Mouse (Mus musculus) liver (tissue): ENCODE measurements around the gene Bricd5.

Source experiments
- DNase-seq: peaks from one replicate; pipeline ENCODE4 v3.0.0-alpha.2; 2020; ENCODE audit warnings: mixed read lengths

Bricd5 gene

DNA sequence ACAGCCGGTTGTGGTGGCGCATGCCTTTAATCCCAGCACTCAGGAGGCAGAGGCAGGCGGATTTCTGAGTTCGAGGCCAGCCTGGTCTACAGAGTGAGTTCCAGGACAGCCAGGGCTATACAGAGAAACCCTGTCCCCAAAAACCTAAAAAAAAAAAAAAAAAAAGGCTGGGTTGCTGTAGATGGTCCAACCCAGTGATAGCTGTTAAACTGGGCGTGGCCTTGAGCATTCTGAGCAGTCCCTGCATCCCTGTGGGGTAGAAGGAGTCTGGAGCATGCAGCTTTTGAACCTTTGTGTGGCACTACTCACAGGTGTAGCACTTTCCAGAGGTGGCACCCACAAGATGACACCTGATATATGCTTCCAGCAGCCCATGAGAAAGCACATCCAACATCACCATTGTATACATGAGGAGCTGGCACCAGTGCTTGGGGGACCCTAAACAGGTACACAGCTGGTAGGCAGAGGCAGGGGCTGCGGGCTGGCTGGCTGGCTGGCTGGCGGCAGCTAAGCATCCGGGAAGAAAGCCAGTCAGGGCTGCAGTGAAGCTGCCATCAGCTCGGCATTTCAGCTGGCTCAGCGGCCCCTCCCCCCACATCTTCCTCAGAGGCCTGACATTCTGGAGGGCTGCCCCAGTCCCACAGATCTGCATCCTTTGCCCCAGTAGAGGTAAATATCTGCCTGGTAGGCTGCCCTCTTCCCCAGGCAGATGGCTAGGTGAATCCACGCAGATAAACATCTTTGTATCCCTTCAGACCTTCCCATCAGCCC lies 11.6 kb downstream of the Bricd5 start:
- no peak for DNase-seq

DNA sequence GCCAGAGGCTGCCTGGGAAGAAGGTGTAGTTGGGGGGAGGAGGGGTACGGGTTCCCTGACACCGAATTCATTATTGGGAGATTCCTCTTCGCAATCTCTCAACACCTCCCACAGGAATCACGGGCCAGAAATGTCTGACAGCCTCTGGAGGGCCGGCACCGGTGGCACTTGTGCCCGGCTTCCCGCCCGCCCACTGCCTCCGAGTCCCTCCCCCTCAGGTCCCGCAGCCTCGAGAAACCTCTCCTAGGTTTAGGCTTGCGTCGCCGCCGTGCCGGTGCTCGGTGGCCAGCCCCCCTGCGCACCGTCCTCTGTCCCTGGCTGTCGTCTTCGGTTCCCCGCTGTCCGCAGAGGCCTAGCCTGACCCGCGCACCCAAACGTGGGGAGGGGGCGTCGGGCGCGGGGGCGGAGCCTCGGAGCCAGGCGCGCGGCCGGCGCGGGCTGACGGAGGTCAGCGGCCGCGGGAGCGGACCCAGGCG lies 14.5 kb downstream of the Bricd5 start, which contains the start of gene Caskin1:
TSS of gene Caskin1 (plus strand) at position 416 of the 476 bp plus-strand sequence.
- no peak for DNase-seq

DNA sequence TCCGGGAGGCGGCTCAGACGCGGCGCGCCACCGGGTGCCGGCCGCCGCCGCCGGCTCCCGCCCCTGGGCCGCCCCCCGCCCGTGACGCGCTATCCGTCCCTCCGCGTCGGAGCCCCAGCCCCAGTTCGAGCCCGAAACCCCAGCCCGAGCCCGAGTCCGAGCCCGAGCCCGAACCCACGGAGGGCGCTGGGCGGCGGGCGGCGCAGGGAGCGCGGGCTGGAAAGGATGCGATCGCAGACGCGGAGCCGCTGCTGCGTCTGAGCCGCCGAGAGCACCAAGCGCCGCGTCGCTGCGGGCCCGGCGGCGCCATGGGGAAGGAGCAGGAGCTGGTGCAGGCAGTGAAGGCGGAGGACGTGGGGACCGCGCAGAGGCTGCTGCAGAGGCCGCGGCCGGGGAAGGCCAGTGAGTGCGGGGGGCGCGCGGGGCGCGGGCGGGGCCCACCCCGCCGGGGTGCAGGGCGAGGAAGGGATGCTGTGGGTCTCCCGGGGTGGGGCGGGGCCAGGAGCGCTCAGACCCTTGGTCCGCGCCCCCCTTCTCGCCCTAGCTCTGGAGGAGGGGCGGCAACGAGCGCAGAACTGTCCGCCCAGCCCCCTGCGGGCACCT lies 15.1 kb downstream of the Bricd5 start:
- DNase-seq: no peak

DNA sequence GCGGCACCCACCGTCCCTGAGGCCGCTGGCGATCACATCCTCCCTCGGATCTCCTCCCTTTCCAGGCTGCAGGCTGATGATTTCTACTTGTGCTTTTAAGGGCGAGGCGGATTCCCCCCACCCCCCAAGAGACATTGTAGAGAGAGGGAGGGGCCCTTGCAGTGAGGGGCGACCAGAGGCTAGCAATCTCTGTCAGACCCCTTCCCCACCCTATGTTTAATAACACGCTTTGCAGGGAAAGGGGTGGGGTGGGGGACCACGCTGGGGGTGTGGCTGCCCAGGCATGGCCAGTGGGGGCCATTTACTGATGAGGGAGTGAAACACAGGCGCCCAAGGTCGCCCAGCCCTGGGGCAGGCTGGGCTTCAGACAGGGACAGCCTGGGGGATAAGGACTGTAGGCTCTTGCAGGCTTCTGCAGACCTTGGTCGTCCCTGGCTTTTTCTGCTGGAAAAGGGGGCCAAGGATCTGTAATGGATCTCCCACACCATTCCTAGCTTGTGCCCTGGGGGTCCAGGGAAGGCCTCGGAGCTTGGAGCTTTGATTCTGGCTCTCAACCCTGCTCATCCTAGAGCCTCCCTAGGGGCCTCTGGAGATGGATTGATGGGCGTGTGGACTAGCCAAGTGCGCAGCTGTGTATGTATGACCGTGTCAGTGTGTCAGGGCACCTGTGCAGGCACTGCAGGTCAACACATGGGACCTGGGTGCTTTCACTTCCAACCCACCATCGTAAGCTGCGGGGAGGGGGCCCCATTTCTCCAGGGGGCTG lies 15.8 kb downstream of the Bricd5 start:
- DNase-seq: no peak

DNA sequence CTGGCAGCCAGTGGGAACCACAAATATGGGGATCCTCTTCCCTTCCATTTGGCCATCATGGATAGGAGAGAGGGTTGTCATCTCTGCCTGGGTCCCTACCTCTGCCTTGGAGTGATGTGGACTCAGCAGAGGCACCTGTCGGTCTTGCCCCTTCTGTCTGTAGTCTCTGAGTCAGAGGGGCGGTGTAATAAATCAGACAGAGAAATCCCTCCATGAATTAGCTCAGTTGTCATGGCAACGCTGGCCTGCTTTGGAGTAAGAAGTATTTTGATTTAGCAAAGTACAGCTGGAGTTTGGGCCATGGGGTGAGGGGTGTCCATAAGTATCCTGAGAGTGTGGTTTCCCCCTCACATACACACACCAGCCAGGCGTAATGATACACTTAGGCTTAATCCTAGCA lies 16.7 kb downstream of the Bricd5 start:
- no peak for DNase-seq

DNA sequence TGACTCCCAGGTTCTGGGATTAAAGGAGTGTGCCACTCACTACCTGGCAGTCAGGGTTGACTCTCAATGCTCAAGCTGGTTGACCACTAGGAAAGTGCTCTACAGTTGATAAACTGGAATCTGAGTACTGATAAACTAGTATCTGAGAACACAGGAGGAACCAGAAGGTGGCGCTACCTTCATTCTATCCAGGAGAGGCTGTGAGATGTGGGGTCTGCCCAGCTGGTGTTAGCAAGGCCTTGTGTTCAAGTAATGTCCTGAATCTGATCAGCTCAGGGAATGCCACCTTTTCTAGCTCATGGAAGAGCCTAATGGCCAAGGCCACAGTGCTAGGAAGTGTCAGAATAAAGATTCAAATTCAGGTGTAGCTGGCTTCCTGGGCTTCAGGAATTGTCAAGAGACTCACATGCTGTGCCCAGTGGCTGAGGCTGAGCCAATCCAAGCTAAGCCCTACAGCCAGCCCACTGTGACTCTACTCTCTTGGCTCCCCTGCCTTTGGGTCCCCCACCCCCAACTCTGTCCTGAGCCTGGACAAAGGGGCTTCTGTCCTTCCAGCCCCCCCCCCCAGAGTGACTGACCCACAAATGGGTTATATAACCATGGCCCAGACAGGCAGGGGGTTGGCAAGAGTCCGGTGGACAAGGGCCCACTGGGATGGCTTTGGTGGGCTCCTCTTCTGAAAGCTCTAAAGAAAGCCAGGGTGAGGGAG lies 21.1 kb downstream of the Bricd5 start:
- DNase-seq: peak; percentile 60

DNA sequence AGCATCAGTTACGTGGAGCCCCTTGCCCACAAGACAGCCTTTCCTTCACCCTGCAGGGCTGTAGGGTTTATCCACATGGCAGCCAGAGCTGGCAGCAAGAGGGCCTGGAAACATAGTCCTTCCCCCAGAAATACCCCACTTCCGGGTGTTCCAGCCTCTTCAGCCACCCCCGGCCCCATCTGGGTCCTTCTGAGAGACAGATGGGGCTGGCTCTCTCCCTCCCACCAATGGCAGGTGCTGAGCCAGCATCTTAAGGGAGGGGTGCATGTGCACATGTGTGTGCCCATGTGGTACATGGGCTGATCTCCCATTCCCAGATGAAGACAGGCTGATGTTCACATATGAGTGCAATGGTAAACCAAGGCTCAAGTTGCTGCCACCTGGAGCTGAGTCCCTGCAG lies 21.8 kb downstream of the Bricd5 start:
- DNase-seq: no peak

DNA sequence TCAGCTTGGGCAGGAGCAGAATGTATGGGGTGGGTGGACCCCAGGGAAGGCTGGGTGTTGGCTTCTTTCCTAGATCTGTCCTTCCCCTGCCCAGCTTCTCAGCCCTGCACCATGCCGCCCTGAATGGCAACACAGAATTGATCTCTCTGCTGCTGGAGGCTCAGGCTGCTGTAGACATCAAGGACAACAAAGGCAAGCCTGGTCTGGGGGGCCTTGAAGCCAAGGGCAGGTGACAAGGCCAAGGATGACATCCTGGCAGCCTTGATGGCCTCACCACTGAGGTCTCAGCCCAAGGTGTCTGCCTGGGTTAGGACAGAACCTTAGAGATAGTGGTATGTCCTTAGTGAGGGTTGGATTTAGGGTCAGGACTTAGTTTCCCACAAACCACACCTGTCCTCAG lies 22.3 kb downstream of the Bricd5 start:
- no peak for DNase-seq

DNA sequence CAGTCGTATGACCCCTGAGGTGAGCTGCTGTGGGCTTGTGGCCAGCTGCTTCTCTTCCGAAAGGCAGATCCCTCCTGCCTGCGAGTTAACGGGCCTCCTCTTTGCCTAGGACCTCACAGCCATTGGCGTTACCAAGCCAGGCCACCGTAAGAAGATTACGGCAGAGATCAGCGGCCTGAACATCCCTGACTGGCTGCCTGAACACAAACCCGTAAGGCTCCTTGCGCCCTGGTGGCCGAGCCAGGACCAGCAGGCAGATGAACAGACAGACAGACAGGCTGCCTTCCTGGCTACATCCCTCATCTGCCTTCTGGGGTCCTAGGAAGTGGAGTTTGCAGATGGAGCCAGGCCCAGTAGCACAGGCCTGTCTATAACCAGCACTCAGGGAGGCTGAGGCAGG lies 28.5 kb downstream of the Bricd5 start:
- DNase-seq: no peak

DNA sequence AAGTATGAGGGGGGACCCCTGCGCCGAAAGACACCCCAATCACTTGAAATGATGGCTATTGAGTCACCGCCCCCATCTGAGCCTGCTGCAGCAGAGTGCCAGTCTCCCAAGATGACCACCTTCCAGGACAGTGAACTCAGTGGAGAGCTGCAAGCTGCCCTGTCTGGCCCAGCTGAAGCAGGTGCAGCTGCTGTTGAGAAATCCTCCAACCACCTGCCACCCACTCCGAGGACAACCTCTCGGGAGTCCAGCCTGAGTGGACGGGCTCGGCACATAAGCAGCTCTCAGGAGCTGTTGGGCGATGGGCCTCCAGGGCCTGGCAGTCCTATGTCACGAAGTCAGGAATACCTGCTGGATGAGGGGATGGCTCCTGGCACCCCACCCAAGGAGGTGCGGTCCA lies 30.4 kb downstream of the Bricd5 start:
- DNase-seq: no peak

DNA sequence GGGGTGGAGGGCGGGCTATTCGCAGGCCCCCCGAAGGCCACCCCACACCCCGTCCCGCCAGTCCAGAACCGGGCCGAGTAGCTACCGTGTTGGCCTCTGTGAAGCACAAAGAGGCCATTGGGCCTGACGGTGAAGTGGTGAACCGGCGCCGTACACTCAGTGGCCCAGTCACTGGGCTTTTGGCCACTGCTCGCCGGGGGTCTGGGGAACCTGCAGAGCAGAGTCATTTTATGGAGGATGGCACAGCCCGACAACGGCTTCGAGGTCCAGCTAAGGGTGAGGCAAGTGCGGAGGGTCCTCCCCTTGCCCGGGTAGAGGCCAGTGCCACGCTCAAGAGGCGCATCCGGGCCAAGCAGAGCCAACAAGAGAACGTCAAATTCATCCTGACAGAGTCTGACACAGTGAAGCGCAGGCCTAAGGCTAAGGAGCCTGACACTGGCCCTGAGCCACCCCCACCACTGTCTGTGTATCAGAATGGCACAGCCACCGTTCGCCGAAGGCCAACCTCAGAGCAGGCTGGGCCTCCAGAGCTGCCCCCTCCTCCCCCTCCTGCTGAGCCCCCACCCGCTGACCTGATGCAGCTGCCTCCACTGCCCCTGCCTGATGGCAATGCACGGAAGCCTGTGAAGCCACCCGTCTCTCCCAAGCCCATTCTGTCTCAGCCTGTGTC lies 31.7 kb downstream of the Bricd5 start:
- DNase-seq: no peak

DNA sequence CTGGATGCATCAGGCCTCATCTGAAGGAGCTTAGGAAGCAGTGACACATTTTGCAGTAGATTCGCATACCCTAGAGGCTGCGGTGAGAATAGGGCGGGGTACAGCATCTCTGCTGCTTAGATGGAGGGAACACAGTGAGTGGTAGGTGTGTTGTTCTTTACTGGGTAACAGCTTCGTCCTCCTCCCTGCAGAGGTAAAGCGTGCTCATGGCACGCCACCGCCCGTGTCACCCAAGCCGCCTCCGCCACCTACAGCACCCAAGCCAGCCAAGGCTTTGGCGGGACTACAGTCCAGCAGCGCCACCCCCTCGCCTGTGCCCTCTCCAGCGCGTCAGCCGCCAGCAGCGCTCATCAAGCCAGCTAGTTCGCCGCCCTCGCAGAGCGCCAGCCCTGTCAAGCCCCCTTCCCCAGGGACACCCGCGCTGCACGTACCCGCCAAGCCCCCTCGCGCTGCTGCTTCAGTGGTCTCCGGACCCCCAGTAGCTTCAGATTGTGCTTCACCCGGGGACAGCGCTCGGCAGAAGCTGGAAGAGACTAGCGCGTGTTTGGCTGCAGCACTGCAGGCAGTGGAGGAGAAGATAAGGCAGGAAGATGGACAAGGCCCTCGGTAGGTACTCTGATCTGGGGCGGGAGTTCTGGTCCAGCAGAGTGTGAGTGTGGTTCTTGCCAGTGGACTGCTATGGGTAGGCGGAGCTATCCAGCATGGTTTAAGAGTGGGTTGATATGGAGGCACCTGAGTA lies 32.8 kb downstream of the Bricd5 start:
- DNase-seq: no peak

DNA sequence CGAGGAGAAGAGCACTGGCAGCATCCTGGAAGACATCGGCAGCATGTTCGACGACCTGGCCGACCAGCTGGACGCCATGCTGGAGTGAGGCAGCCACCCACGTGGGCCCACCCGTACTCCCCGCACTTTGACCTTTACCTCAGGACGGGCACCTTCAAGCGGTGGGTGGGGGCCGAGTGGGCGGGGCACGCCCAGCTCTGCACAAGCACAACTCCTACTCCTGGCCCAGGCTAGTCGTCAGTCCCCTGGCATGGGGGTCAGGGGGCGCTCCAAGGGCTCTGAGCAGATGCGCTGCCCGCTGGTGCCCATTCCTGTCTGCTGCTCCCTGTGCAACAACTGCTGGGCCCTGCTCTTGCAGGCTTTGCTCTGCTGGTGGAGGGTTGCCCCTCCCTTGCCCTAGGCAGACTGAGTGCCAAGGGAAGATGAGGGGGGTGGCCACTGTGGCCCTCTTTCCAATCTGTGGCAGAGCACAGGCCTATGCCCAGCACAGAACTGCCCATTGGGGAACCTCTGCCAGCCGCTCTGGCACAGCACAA lies 33.5 kb downstream of the Bricd5 start:
- peak; percentile 42 for DNase-seq

DNA sequence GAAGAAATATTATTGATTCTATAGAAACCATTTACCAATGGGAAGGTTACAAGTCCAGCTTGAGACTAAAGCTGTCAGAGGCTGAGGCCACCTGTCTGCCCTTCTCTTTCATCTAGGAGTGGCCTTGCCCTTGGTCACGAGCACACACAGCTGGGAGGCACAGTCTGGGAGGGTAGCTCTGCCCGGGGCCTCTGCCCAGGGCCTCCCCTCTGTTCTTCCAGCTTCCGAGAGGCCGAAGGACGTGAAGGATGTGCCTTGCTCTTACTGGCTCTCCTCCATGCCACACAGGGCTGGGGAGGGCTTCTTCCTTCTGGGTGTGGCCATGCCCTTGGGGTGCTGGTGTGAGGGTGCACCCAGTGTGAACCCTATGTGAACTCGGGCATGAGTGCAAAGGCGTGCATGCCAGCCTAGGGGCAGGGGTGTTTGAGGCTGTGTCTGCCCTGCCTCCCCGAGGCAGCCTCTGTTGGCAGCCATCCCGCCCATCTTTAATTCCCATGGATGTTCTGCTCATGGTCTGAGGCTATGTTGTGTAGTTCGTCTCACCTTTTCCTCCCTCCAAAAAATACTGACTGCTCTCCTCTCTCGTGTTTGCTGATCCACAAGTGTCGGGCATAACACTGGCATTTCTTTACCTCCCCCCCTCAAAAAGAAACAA lies 34.2 kb downstream of the Bricd5 start:
- no peak for DNase-seq

DNA sequence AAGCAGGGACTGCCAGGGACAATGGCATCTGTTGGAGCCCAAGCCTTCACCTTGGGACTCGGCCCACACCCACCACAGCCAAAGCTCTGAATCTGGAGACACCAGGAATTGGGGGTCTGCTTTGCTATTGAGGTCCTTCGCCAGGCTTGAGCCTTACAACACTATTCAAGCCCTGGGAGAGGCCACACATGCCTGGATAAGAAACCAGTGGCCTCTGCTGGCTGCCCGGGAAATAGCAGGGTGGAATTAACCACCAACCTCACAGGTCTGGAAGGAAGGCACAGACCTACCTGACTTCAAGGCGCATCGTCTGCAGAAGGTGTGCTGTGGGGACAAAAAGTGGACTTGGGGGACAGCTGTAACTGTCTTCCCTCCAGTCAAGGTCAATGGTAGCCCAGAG lies 39.9 kb downstream of the Bricd5 start:
- peak; percentile 53 for DNase-seq

DNA sequence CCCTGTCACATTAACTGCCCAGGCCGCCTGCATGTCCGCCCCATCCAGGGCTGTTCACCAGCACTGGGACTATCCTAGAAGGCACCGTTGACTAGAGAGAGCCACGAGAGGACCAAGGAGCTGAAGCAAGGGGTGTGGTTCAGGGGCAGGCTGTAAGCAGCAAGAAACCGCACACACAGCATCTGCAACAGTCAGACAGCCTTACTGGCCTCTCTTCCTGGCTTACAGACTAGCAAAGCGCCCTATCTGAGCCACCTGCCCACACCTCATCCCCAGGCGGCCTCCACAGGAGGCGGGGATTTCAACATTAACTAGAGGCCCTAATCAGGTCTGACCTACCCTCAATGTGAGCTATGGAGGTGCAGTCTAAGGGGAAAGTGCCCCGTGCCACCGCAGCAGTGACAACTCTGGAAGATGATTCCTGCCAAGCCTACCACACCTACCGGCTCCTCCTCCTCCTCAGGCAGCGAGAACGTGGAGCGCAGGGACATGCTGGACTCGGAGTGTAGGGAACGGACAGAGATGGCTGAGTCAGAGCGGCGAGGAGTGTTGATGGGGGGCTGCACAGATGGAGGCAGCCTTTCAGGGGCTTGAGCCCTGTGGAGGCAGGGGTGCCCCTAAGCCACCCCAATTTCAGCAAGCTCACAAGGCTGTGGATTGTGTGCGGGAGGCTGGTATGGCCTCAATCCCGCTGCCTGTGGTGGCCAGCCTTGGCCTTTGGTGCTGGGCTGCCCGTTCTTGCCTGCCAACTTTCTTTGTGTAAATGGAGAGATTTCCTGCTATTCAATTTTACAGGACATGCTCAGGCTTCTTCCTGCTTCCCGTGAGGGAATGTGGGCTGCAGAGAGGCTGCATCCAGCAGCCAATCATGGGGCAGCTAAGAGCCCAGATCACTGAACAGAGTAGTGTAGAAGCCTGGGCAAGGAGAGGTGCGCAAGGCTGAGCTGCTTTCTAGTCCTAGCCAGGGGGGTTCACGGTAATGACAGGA lies 40.9 kb downstream of the Bricd5 start:
- no peak for DNase-seq

DNA sequence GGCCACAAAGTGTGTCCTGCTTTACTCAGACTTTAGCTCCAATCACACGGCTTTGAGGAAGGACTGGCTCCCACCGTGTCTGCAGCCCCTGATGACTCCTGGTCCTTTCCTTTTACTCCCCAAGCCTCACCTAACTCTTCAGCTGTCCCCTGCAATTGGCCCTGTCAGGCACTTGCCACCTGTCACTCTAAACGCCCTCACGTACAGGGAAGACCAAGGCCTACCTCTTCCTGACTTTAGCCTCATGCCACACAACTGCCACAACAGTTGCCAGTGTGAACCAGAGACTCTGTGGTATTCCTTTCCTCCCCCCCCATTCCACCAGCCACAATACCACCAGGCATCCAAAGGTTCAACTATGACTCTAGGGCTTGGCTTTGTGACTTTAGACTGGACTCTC lies 46.8 kb downstream of the Bricd5 start:
- no peak for DNase-seq

DNA sequence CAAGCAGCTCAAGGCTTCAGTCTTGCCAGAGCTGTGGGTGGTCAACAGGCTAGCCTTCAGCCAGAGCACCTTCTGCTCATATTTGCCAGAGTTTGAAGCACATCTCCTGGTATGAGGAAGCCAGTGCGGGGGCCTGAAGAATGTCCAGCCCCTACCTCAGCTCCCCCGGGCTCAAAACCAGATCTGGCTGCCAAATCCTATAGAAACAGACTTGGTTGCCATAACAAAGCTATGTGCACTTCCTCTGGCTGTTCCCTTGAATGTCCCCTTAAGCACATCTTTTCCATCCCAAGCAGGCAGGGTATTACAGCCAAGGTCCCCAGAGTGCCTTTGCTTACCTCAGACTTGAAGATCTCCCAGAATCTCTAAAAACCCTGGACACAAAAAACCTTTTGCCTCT lies 51.0 kb downstream of the Bricd5 start:
- DNase-seq: no peak
